Mouse (Mus musculus): ENCODE results near the gene D17H6S53E. TPM values are rescaled to one million over a fixed set of nuclear protein-coding genes. Genes with fewer than 3 reads are reported as not detected.

Gene D17H6S53E
- polyA plus RNA-seq, 1 experiment = 4.3 TPM

DNA sequence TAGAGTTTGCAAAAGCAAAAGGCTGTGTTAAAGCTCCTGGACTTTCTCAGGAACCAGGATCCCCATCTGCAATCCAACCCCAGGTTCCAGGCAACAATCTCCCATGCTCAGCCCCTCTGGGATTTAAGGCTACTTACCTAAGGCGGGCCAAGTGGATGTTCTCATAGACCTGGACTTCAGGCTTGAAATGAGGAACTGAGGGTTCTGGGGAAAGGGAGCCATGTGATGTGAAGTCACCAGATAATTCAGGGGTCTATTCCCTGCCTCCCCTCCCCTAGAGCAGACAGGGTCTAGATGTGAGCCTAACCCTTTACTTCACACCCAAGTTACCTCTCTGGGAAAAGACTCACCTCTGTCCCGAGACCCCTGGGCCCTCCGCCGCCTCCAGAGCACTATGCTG is 45.5 kb upstream of the D17H6S53E start:
- Histone ChIP-seq H3K9me3 (replicated peaks; ENCODE audit: control insufficient read depth, insufficient read depth, low read length, poor library complexity, severe bottlenecking) (no peaks in the 10 kb centered on the region), H3K27ac (ENCODE audit: insufficient read depth, low read length) (no peak overlapping the region), H3K4me1 (ENCODE audit: control insufficient read depth, insufficient read depth, low read length) (peaks cover 2% of the 10 kb centered on the region), H3K36me3 (ENCODE audit: control insufficient read depth, insufficient read depth, low read length, poor library complexity, severe bottlenecking) (no peaks in the 10 kb centered on the region), H3K4me3 (ENCODE audit: low read depth, low read length) (no peak overlapping the region), H3K27me3 (ENCODE audit: control insufficient read depth, insufficient read depth, low read length, poor library complexity, severe bottlenecking) (no peaks in the 10 kb centered on the region), H3K9ac (ENCODE audit: low read depth, poor library complexity, severe bottlenecking) (no peak overlapping the region)
- TF ChIP-seq CTCF (IDR thresholded peaks at IDR 0.05; ENCODE audit: low read depth, low read length) (no peak), EP300 (IDR thresholded peaks at IDR 0.05; ENCODE audit: insufficient read depth, low read depth, low read length) (no peak), POLR2A (IDR thresholded peaks at IDR 0.05; ENCODE audit: insufficient read depth, low read length) (no peak)

GRCm38 (mm10) chr17:35082841-35083576 is 43.2 kb upstream of the D17H6S53E start:
- TF ChIP-seq EP300 (IDR thresholded peaks at IDR 0.05; ENCODE audit: insufficient read depth, low read depth, low read length) (no peak), POLR2A (IDR thresholded peaks at IDR 0.05; ENCODE audit: insufficient read depth, low read length) (no peak), CTCF (IDR thresholded peaks at IDR 0.05; ENCODE audit: low read depth, low read length) (no peak)
- Histone ChIP-seq H3K36me3 (ENCODE audit: control insufficient read depth, insufficient read depth, low read length, poor library complexity, severe bottlenecking) (no peaks in the 10 kb centered on the region), H3K4me3 (ENCODE audit: low read depth, low read length) (no peak overlapping the region), H3K9ac (ENCODE audit: low read depth, poor library complexity, severe bottlenecking) (no peak overlapping the region), H3K27me3 (ENCODE audit: control insufficient read depth, insufficient read depth, low read length, poor library complexity, severe bottlenecking) (no peaks in the 10 kb centered on the region), H3K9me3 (replicated peaks; ENCODE audit: control insufficient read depth, insufficient read depth, low read length, poor library complexity, severe bottlenecking) (no peaks in the 10 kb centered on the region), H3K4me1 (ENCODE audit: control insufficient read depth, insufficient read depth, low read length) (no peaks in the 10 kb centered on the region), H3K27ac (ENCODE audit: insufficient read depth, low read length) (no peak overlapping the region)

DNA sequence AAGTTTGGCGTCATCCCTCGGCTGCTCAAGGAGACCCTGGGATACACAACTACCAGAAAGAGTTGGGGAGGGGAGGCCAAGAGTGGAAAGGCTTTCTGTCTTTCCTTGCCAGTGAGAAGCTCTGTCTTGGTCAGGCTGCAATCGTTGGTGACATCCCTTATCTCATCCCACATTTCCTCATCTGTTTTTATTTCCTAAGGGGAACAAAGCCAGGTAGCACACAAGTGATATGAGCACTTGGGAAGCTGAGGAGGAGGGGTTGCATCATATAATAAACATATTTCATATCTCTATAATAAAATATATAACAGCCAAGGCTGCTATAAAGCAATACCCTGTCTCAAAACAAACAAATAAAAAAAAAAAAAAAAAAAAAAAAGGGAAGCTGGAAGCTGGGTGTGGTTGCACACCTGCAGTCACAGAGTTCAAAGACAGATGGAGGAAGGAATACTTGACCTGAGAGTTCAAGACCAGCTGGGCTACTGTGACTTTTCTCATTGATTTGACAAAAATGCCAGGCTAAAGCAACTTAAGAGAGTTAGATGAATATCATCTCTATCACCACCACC is 42.2 kb upstream of the D17H6S53E start:
- Histone ChIP-seq H3K4me3 (ENCODE audit: low read depth, low read length) (no peak overlapping the region), H3K4me1 (ENCODE audit: control insufficient read depth, insufficient read depth, low read length) (no peaks in the 10 kb centered on the region)
- TF ChIP-seq CTCF (IDR thresholded peaks at IDR 0.05; ENCODE audit: low read depth, low read length) (no peak), EP300 (IDR thresholded peaks at IDR 0.05; ENCODE audit: insufficient read depth, low read depth, low read length) (no peak), POLR2A (IDR thresholded peaks at IDR 0.05; ENCODE audit: insufficient read depth, low read length) (no peak)

GRCm38 (mm10) chr17:35085208-35085865 is 40.8 kb upstream of the D17H6S53E start, which contains the start of gene Ly6g6f:
TSS of gene Ly6g6f (minus strand) at chr17:35085610.
- no peak within 1 kb of the TSS for H3K9ac ChIP-seq (ENCODE audit: low read depth, poor library complexity, severe bottlenecking)
- H3K4me1 ChIP-seq (ENCODE audit: control insufficient read depth, insufficient read depth, low read length) = no peaks in the 10 kb centered on the region

More for the DNA sequence above, 42.2 kb upstream of the D17H6S53E start:
- Histone ChIP-seq H3K9ac (ENCODE audit: low read depth, poor library complexity, severe bottlenecking) (no peak overlapping the region), H3K36me3 (ENCODE audit: control insufficient read depth, insufficient read depth, low read length, poor library complexity, severe bottlenecking) (no peaks in the 10 kb centered on the region), H3K9me3 (replicated peaks; ENCODE audit: control insufficient read depth, insufficient read depth, low read length, poor library complexity, severe bottlenecking) (no peaks in the 10 kb centered on the region), H3K27ac (ENCODE audit: insufficient read depth, low read length) (no peak overlapping the region), H3K27me3 (ENCODE audit: control insufficient read depth, insufficient read depth, low read length, poor library complexity, severe bottlenecking) (no peaks in the 10 kb centered on the region)

GRCm38 (mm10) chr17:35088151-35088550 is 38.0 kb upstream of the D17H6S53E start:
- Histone ChIP-seq H3K4me1 (ENCODE audit: control insufficient read depth, insufficient read depth, low read length) (no peaks in the 10 kb centered on the region), H3K9me3 (replicated peaks; ENCODE audit: control insufficient read depth, insufficient read depth, low read length, poor library complexity, severe bottlenecking) (no peaks in the 10 kb centered on the region), H3K36me3 (ENCODE audit: control insufficient read depth, insufficient read depth, low read length, poor library complexity, severe bottlenecking) (no peaks in the 10 kb centered on the region), H3K27ac (ENCODE audit: insufficient read depth, low read length) (no peak overlapping the region), H3K9ac (ENCODE audit: low read depth, poor library complexity, severe bottlenecking) (no peak overlapping the region), H3K27me3 (ENCODE audit: control insufficient read depth, insufficient read depth, low read length, poor library complexity, severe bottlenecking) (no peaks in the 10 kb centered on the region), H3K4me3 (ENCODE audit: low read depth, low read length) (no peak overlapping the region)
- no peak for TF ChIP-seq CTCF (IDR thresholded peaks at IDR 0.05; ENCODE audit: low read depth, low read length)
- TF ChIP-seq POLR2A (IDR thresholded peaks at IDR 0.05; ENCODE audit: insufficient read depth, low read length) = no peak
- no peak for TF ChIP-seq EP300 (IDR thresholded peaks at IDR 0.05; ENCODE audit: insufficient read depth, low read depth, low read length)

More at GRCm38 (mm10) chr17:35085208-35085865, 40.8 kb upstream of the D17H6S53E start, which contains the start of gene Ly6g6f:
- Histone ChIP-seq H3K4me3 (ENCODE audit: low read depth, low read length) (no peak within 1 kb of the TSS), H3K9me3 (replicated peaks; ENCODE audit: control insufficient read depth, insufficient read depth, low read length, poor library complexity, severe bottlenecking) (no peaks in the 10 kb centered on the region), H3K36me3 (ENCODE audit: control insufficient read depth, insufficient read depth, low read length, poor library complexity, severe bottlenecking) (no peaks in the 10 kb centered on the region), H3K27me3 (ENCODE audit: control insufficient read depth, insufficient read depth, low read length, poor library complexity, severe bottlenecking) (no peaks in the 10 kb centered on the region), H3K27ac (ENCODE audit: insufficient read depth, low read length) (no peak within 1 kb of the TSS)
- no peak for TF ChIP-seq CTCF (IDR thresholded peaks at IDR 0.05; ENCODE audit: low read depth, low read length)
